Mouse (Mus musculus) liver, embryonic 13.5 days (tissue): ENCODE results near the gene Vegfc. TPM values are rescaled to one million over a fixed set of nuclear protein-coding genes. Genes with fewer than 3 reads are reported as not detected.

Experiments used
- ATAC-seq: fragments of 200-750 bp; cut with Nextera tagmentation; 2 replicates; pipeline ENCODE4 v1.8.0; 2017; ENCODE audit warnings: low read depth, mild to moderate bottlenecking, moderate number of reproducible peaks, moderate library complexity
- DNase-seq: peaks from one replicate; pipeline ENCODE4 v3.0.0; 2022
- H3K27ac ChIP-seq: fragments of 300-500 bp; sonication (generic); 2 replicates; pipeline ENCODE4 v1.5.1; 2015; ENCODE audit warnings: moderate library complexity, mild to moderate bottlenecking, inconsistent platforms
- H3K27me3 ChIP-seq: fragments of 300-500 bp; sonication (generic); 2 replicates; pipeline ENCODE4 v1.6.1; 2015; ENCODE audit warnings: mild to moderate bottlenecking, inconsistent platforms
- H3K36me3 ChIP-seq: fragments of 300-500 bp; sonication (generic); 2 replicates; pipeline ENCODE4 v1.6.1; 2015; ENCODE audit warnings: mild to moderate bottlenecking, inconsistent platforms
- H3K4me1 ChIP-seq: fragments of 300-500 bp; sonication (generic); replicated peaks from 2 replicates; pipeline ENCODE4 v1.6.1; 2015; ENCODE audit warnings: inconsistent platforms
- H3K4me2 ChIP-seq: fragments of 300-500 bp; sonication (generic); 2 replicates; pipeline ENCODE4 v1.6.1; 2015; ENCODE audit warnings: inconsistent platforms, mild to moderate bottlenecking, moderate library complexity
- H3K4me3 ChIP-seq: fragments of 300-500 bp; sonication (generic); replicated peaks from 2 replicates; pipeline ENCODE4 v1.5.1; 2015; ENCODE audit warnings: mild to moderate bottlenecking, inconsistent platforms
- H3K9ac ChIP-seq: fragments of 300-500 bp; sonication (generic); 2 replicates; pipeline ENCODE4 v1.6.1; 2015; ENCODE audit warnings: mild to moderate bottlenecking, inconsistent platforms
- H3K9me3 ChIP-seq: fragments of 300-500 bp; sonication (generic); replicated peaks from 2 replicates; pipeline ENCODE4 v1.6.1; 2016; ENCODE audit warnings: inconsistent platforms
- WGBS: fragments of 180-500 bp; shearing (Covaris S2); methylation state at CpG from one replicate; pipeline ENCODE4 v1.1.7; 2015; ENCODE audit not compliant: insufficient replicate concordance; 5-methylcytosine and 5-hydroxymethylcytosine counted together
- polyA plus RNA-seq: library from polyadenylated mRNA; unstranded; fragments of >200 nt; fragmentation: Nextera tagmentation; extraction: Ambion mirVana; gene quantifications from 2 replicates; pipeline ENCODE4 v1.2.1, GENCODE M21; 2015

Vegfc gene
- polyA plus RNA-seq, 1 experiment from 2014 or later = 2.0 TPM

GRCm38 (mm10) chr8:54087114-54087513 is 9.7 kb downstream of the Vegfc start:
- Histone ChIP-seq H3K4me2 (no peak overlapping the region), H3K27ac (no peak overlapping the region), H3K4me3 (no peak overlapping the region), H3K36me3 (no peaks in the 10 kb centered on the region), H3K27me3 (no peaks in the 10 kb centered on the region), H3K9ac (no peak overlapping the region), H3K9me3 (no peaks in the 10 kb centered on the region), H3K4me1 (no peaks in the 10 kb centered on the region)
- DNase-seq (no peak), ATAC-seq (no peak)
- 19% methylated on average over 2 of the region's 2 CpGs for WGBS

DNA sequence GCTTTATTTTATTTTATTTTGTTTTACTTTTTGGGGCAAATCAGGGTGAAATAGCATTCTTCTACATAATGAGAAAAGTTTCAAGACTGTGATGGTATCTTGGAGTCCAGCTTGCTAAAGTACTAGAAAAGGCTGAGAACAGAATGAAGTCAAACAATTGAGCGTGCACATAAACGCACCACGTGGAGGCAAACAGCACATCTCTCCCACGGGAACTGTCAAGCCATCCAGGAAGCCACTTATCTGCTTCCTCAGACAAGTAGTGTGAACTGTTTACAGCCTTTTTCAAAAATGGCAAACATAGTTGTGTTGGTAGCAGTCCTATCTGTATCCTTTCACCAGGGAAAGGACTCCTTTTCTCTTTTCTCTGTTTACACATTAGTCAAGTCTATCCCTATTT is 11.8 kb downstream of the Vegfc start:
- Histone ChIP-seq H3K27ac (no peak overlapping the region), H3K4me2 (no peak overlapping the region), H3K27me3 (no peaks in the 10 kb centered on the region), H3K4me1 (no peaks in the 10 kb centered on the region), H3K36me3 (no peaks in the 10 kb centered on the region), H3K9ac (no peak overlapping the region), H3K9me3 (no peaks in the 10 kb centered on the region), H3K4me3 (no peak overlapping the region)
- WGBS = 22% methylated on average over 4 of the region's 4 CpGs
- DNase-seq (no peak), ATAC-seq (no peak)

- WGBS = 79% methylated on average over 2 of the region's 2 CpGs
Measured at GRCm38 (mm10) chr8:54089901-54090300, 12.5 kb downstream of the Vegfc start.

GRCm38 (mm10) chr8:54100058-54100457 is 22.7 kb downstream of the Vegfc start:
- Histone ChIP-seq H3K4me1 (no peaks in the 10 kb centered on the region), H3K9me3 (no peaks in the 10 kb centered on the region), H3K4me3 (no peak overlapping the region), H3K36me3 (no peaks in the 10 kb centered on the region), H3K27me3 (no peaks in the 10 kb centered on the region), H3K4me2 (no peak overlapping the region), H3K9ac (no peak overlapping the region), H3K27ac (no peak overlapping the region)
- 68% methylated on average over 6 of the region's 6 CpGs for WGBS
- DNase-seq (no peak), ATAC-seq (no peak)

More at GRCm38 (mm10) chr8:54089901-54090300, 12.5 kb downstream of the Vegfc start:
- Histone ChIP-seq H3K4me1 (no peaks in the 10 kb centered on the region), H3K36me3 (no peaks in the 10 kb centered on the region), H3K27ac (no peak overlapping the region), H3K4me2 (no peak overlapping the region), H3K27me3 (no peaks in the 10 kb centered on the region), H3K9ac (no peak overlapping the region), H3K4me3 (no peak overlapping the region), H3K9me3 (no peaks in the 10 kb centered on the region)
- ATAC-seq (no peak), DNase-seq (no peak)

DNA sequence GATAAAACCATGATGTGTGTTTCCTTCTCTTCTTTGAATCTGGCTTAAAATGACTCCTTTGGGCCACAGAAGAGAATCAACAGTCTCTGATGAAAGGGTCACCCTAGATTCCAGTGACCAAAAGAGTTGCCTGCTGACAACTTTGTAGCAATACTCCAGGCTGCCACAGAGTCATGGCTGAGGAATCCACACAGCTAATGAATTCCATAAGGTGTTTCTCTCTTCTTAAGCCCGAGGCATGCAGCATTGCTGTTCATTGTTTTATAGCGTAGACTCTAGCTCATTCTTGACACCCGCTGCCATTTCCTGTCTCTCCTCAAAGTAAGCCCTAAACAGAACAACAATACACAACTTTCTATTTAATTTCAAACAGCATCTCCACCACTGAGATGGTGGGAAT is 37.2 kb downstream of the Vegfc start:
- Histone ChIP-seq H3K9me3 (no peaks in the 10 kb centered on the region), H3K4me3 (no peak overlapping the region), H3K4me2 (no peak overlapping the region), H3K4me1 (no peaks in the 10 kb centered on the region), H3K36me3 (no peaks in the 10 kb centered on the region), H3K27me3 (no peaks in the 10 kb centered on the region), H3K9ac (no peak overlapping the region), H3K27ac (no peak overlapping the region)
- DNase-seq (no peak), ATAC-seq (no peak)
- WGBS = 56% methylated on average over 3 of the region's 3 CpGs

GRCm38 (mm10) chr8:54120115-54120514 is 42.7 kb downstream of the Vegfc start:
- Histone ChIP-seq H3K36me3 (no peaks in the 10 kb centered on the region), H3K4me1 (no peaks in the 10 kb centered on the region), H3K27ac (no peak overlapping the region), H3K9ac (no peak overlapping the region), H3K9me3 (no peaks in the 10 kb centered on the region), H3K4me2 (no peak overlapping the region), H3K4me3 (no peak overlapping the region), H3K27me3 (no peaks in the 10 kb centered on the region)
- ATAC-seq (no peak), DNase-seq (no peak)
- WGBS = 67% methylated on average over 7 of the region's 7 CpGs

GRCm38 (mm10) chr8:54121942-54122341 is 44.5 kb downstream of the Vegfc start:
- 36% methylated on average over 3 of the region's 3 CpGs for WGBS
- Histone ChIP-seq H3K27ac (no peak overlapping the region), H3K4me3 (no peak overlapping the region), H3K9ac (no peak overlapping the region), H3K36me3 (no peaks in the 10 kb centered on the region), H3K27me3 (no peaks in the 10 kb centered on the region), H3K4me2 (no peak overlapping the region), H3K9me3 (no peaks in the 10 kb centered on the region), H3K4me1 (no peaks in the 10 kb centered on the region)
- DNase-seq (no peak), ATAC-seq (no peak)

- Histone ChIP-seq H3K9ac (no peak overlapping the region), H3K27me3 (no peaks in the 10 kb centered on the region), H3K4me2 (no peak overlapping the region), H3K36me3 (no peaks in the 10 kb centered on the region), H3K4me1 (no peaks in the 10 kb centered on the region), H3K9me3 (no peaks in the 10 kb centered on the region), H3K27ac (no peak overlapping the region), H3K4me3 (no peak overlapping the region)
- ATAC-seq (no peak), DNase-seq (no peak)
- WGBS = 49% methylated on average over 1 of the region's 1 CpGs
Measured at GRCm38 (mm10) chr8:54122345-54122744, 44.9 kb downstream of the Vegfc start.

GRCm38 (mm10) chr8:54130558-54130957 is 53.2 kb downstream of the Vegfc start:
- no peak for ATAC-seq
- Histone ChIP-seq H3K4me2 (no peak overlapping the region), H3K9me3 (no peaks in the 10 kb centered on the region), H3K27ac (no peak overlapping the region), H3K4me1 (no peaks in the 10 kb centered on the region), H3K9ac (no peak overlapping the region), H3K27me3 (no peaks in the 10 kb centered on the region), H3K36me3 (no peaks in the 10 kb centered on the region), H3K4me3 (no peak overlapping the region)
- no peak for DNase-seq
- 67% methylated on average over 2 of the region's 2 CpGs for whole genome bisulfite sequencing

DNA sequence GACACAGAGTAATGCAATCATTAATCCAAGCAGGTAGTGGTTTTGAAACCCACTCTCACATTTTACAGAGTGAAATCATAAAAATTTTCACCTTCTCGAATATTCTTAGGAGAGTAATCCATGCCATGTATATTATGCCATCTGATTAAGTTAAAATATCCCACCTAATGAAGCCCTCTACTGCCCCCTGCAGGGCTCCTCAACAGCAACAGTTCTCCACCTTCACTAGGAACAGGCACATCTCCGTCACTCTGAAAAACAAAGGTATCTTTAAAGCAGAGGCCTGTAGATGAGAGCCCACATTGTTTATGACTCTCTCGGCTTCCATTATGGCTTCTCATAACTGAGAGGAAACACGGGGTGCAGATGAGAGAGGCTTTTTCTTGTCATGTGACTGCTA is 75.8 kb downstream of the Vegfc start:
- ATAC-seq (no peak), DNase-seq (peak; percentile 0)
- no peaks in the 10 kb centered on the region for H3K4me1 ChIP-seq
- no peak overlapping the region for H3K4me3 ChIP-seq
- WGBS = 44% methylated on average over 4 of the region's 4 CpGs
- H3K4me2 ChIP-seq = no peak overlapping the region
- no peaks in the 10 kb centered on the region for H3K9me3 ChIP-seq
- H3K36me3 ChIP-seq = no peaks in the 10 kb centered on the region
- no peaks in the 10 kb centered on the region for H3K27me3 ChIP-seq
- H3K9ac ChIP-seq = no peak overlapping the region
- H3K27ac ChIP-seq = no peak overlapping the region

- Histone ChIP-seq H3K36me3 (no peaks in the 10 kb centered on the region), H3K9ac (no peak overlapping the region), H3K4me2 (peak overlapping the region; percentile 17; the same call in 1 of the 2 replicates), H3K27ac (no peak overlapping the region), H3K9me3 (no peaks in the 10 kb centered on the region), H3K4me3 (no peak overlapping the region), H3K27me3 (no peaks in the 10 kb centered on the region), H3K4me1 (no peaks in the 10 kb centered on the region)
- no peak for ATAC-seq
- 43% methylated on average over 5 of the region's 5 CpGs for WGBS
- no peak for DNase-seq
Measured at GRCm38 (mm10) chr8:54163505-54163904, 86.1 kb downstream of the Vegfc start.

DNA sequence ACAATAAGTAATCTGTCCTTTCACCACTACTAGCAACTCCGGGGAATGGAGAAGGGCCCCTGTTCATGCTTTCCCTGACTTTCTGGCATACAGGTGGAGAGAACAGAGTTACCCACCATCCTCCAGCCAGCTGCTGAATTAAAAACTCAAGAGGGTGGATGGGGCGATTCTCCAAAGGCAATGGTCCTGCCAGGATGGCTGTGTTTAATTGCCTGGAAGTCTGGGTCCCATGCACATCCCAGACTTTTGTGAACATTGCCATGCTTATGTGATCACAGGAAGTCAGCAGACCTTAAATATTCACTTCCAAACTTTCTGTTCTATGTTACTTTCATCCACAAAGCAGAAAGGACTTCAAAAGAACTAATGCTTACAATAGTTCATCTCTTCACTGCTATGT is 107.9 kb downstream of the Vegfc start:
- Histone ChIP-seq H3K36me3 (no peaks in the 10 kb centered on the region), H3K4me3 (no peak overlapping the region), H3K27ac (no peak overlapping the region), H3K9me3 (no peaks in the 10 kb centered on the region), H3K9ac (no peak overlapping the region), H3K4me1 (no peaks in the 10 kb centered on the region), H3K4me2 (no peak overlapping the region), H3K27me3 (no peaks in the 10 kb centered on the region)
- ATAC-seq (no peak), DNase-seq (no peak)
- WGBS = 58% methylated on average over 2 of the region's 2 CpGs
